Comparison of ENCODE assay signal across 11 mouse cellular contexts in the genomic region with DNA sequence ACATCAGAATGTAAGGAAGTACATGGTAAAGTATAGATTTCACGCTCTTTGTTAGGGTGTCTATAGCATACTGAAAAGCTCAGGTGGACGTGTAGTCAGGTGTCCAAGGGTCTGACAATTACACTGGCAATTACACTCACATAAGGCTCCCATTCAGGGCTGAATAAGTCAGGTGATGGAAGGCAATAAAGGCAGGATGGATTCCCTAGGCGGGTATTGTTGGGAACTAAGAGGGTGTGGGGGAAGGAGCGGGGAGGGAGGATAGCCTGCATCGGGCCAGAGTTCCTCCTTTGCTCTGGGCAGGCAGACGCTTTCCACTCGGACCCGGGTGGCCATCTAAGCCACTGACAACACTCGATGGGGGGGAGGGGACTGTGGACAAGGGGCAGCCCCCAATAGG. TPM values are rescaled to one million over a fixed set of nuclear protein-coding genes. Genes with fewer than 3 reads are reported as not detected.
DNase-seq lines count a peak whose midpoint lies in the region; ATAC-seq lines count a peak whose summit lies in the region.
"Had no signal": no experiment of that assay in that cellular context is flagged by ENCODE, and none has a peak within 500 bp of the region (broad histone marks: within the 10 kb centered on the region; RNA-seq: fewer than 3 reads in every experiment).

No protein-coding gene starts in this region.

- ATAC-seq in embryonic facial prominence, embryonic 11.5 days (replicated peaks; ENCODE audit: insufficient number of reproducible peaks, low FRiP score, low TSS enrichment, low read depth), result peak; percentile 64; the same call in 1 of the 2 replicates
- peak; percentile 53 for ATAC-seq in hindbrain, embryonic 12.5 days (ENCODE audit: low FRiP score)
- ATAC-seq in midbrain, embryonic 14.5 days (ENCODE audit: low FRiP score, low TSS enrichment), result peak; percentile 18; the same call in 1 of the 2 replicates

- H3K4me2 ChIP-seq in embryonic facial prominence, embryonic 11.5 days (ENCODE audit: low read depth, low read length), result no peak overlapping the region
- H3K4me2 ChIP-seq in hindbrain, embryonic 12.5 days (replicated peaks), result peak overlapping the region; percentile 27; the same call in 1 of the 2 replicates
- H3K4me2 ChIP-seq in midbrain, embryonic 14.5 days (ENCODE audit: low read length), result 0 out of 2 replicates have a peak overlapping the region, but pooled peaks have one; percentile 0

- no peak overlapping the region for H3K4me3 ChIP-seq in embryonic facial prominence, embryonic 11.5 days (ENCODE audit: low read depth, low read length)
- H3K4me3 ChIP-seq in hindbrain, embryonic 12.5 days, result no peak overlapping the region
- H3K4me3 ChIP-seq in midbrain, embryonic 14.5 days (replicated peaks; ENCODE audit: low read depth, low read length), result no peak overlapping the region

- H3K4me1 ChIP-seq in embryonic facial prominence, embryonic 11.5 days (ENCODE audit: control insufficient read depth, insufficient read depth, low read length), result no peaks in the 10 kb centered on the region
- peaks cover 13% of the 10 kb centered on the region for H3K4me1 ChIP-seq in hindbrain, embryonic 12.5 days
- peaks cover 13% of the 10 kb centered on the region for H3K4me1 ChIP-seq in midbrain, embryonic 14.5 days (ENCODE audit: control insufficient read depth, insufficient read depth, low read length)

- peak; percentile 45 for DNase-seq in ES-CJ7 (ENCODE audit: low read depth, low spot score)
- no peak for DNase-seq in embryonic facial prominence, embryonic 11.5 days (ENCODE audit: low spot score)
- DNase-seq in midbrain, embryonic 14.5 days, result peak; percentile 25
- DNase-seq in adrenal gland, adult 2 months, result no peak
- no peak for DNase-seq in adrenal gland, postnatal 25 days
- DNase-seq in spleen, adult 18-20 months, result no peak
- DNase-seq in adrenal gland, postnatal 4 days (ENCODE audit: low spot score in 2 of 2), result no peak
- DNase-seq: heart, adult 18-20 months; thymus, postnatal 25 days had no signal

- no peak overlapping the region for H3K27ac ChIP-seq in embryonic facial prominence, embryonic 11.5 days (replicated peaks; ENCODE audit: low read depth, low read length)
- H3K27ac ChIP-seq in hindbrain, embryonic 12.5 days, result peak overlapping the region; percentile 83
- H3K27ac ChIP-seq in midbrain, embryonic 14.5 days (replicated peaks; ENCODE audit: low read depth, low read length), result peak overlapping the region; percentile 14; the same call in 1 of the 2 replicates
- H3K27ac ChIP-seq: macrophage had no signal

- no peaks in the 10 kb centered on the region for H3K9me3 ChIP-seq in embryonic facial prominence, embryonic 11.5 days (replicated peaks; ENCODE audit: control insufficient read depth, low read length)
- H3K9me3 ChIP-seq in hindbrain, embryonic 12.5 days (replicated peaks), result no peaks in the 10 kb centered on the region
- no peaks in the 10 kb centered on the region for H3K9me3 ChIP-seq in midbrain, embryonic 14.5 days (ENCODE audit: control insufficient read depth, low read length)

- 48% methylated on average over 9 of the region's 9 CpGs for WGBS in embryonic facial prominence, embryonic 11.5 days
- 34% methylated on average over 9 of the region's 9 CpGs for WGBS in hindbrain, embryonic 12.5 days
- 17% methylated on average over 9 of the region's 9 CpGs for WGBS in midbrain, embryonic 14.5 days

- H3K27me3 ChIP-seq in embryonic facial prominence, embryonic 11.5 days (ENCODE audit: control insufficient read depth, insufficient read depth, low read length), result no peaks in the 10 kb centered on the region
- no peaks in the 10 kb centered on the region for H3K27me3 ChIP-seq in hindbrain, embryonic 12.5 days
- no peaks in the 10 kb centered on the region for H3K27me3 ChIP-seq in midbrain, embryonic 14.5 days (ENCODE audit: control insufficient read depth, insufficient read depth, low read length)

- H3K9ac ChIP-seq in embryonic facial prominence, embryonic 11.5 days (replicated peaks; ENCODE audit: low read length), result no peak overlapping the region
- H3K9ac ChIP-seq in hindbrain, embryonic 12.5 days, result no peak overlapping the region
- no peak overlapping the region for H3K9ac ChIP-seq in midbrain, embryonic 14.5 days (replicated peaks; ENCODE audit: low read length)

- H3K36me3 ChIP-seq in embryonic facial prominence, embryonic 11.5 days (replicated peaks; ENCODE audit: control insufficient read depth, insufficient read depth, low read depth, low read length), result no peaks in the 10 kb centered on the region
- no peaks in the 10 kb centered on the region for H3K36me3 ChIP-seq in hindbrain, embryonic 12.5 days
- H3K36me3 ChIP-seq in midbrain, embryonic 14.5 days (ENCODE audit: control insufficient read depth, insufficient read depth, low read length), result no peaks in the 10 kb centered on the region

RNA-seq across cellular contexts. Expression of gene Paqr8, which starts 22.4 kb away (rescaled TPM):
- 5.7 and 6.6 TPM in 2 replicates for polyA plus RNA-seq in embryonic facial prominence, embryonic 11.5 days (2014; fragmentation: Nextera tagmentation; extraction: Ambion mirVana)
- 15.6 and 16.4 TPM in 2 replicates for polyA plus RNA-seq in hindbrain, embryonic 12.5 days (2016; fragmentation: Nextera tagmentation; extraction: Ambion mirVana)
- polyA plus RNA-seq in midbrain, embryonic 14.5 days (2014; fragmentation: Nextera tagmentation; extraction: Ambion mirVana), result 25.7 and 26.7 TPM in 2 replicates
- 10 to 100 TPM; 39.7 to 51.8 TPM for total RNA-seq in adrenal gland, adult 2 months (2021)
- 133 and 147 TPM in 2 replicates for polyA plus RNA-seq in adrenal gland, adult 2 months (2012; rRNA removed)
- 35.1 and 54.2 TPM in 2 replicates for total RNA-seq in adrenal gland, postnatal 25 days (2021)
- 10 to 100 TPM; 40.5 to 44.6 TPM for total RNA-seq in adrenal gland, postnatal 4 days (2021)

RNA-seq across cellular contexts. Expression of gene Mcm3, which starts 47.9 kb away (rescaled TPM):
- 219 TPM in 2 replicates for polyA plus RNA-seq in embryonic facial prominence, embryonic 11.5 days (2014; fragmentation: Nextera tagmentation; extraction: Ambion mirVana)
- 80.7 and 88.6 TPM in 2 replicates for polyA plus RNA-seq in hindbrain, embryonic 12.5 days (2016; fragmentation: Nextera tagmentation; extraction: Ambion mirVana)
- 16.6 and 28.3 TPM in 2 replicates for polyA plus RNA-seq in midbrain, embryonic 14.5 days (2014; fragmentation: Nextera tagmentation; extraction: Ambion mirVana)
- total RNA-seq in adrenal gland, adult 2 months (2021), result 10 to 100 TPM; 12.6 to 13.6 TPM
- 4.7 and 6.7 TPM in 2 replicates for polyA plus RNA-seq in adrenal gland, adult 2 months (2012; rRNA removed)
- total RNA-seq in adrenal gland, postnatal 25 days (2021), result 34.5 and 35.1 TPM in 2 replicates
- 10 to 100 TPM; 73.8 to 85.6 TPM for total RNA-seq in adrenal gland, postnatal 4 days (2021)

Comparison
In these comparisons a context has a peak if more than half of its experiments do, and no peak if none do; other contexts are left out.
1. DNase-seq: peak in ES-CJ7 (single experiment) and midbrain, embryonic 14.5 days (single experiment); none in embryonic facial prominence, embryonic 11.5 days (single experiment), adrenal gland, adult 2 months (single experiment), adrenal gland, postnatal 25 days (single experiment), spleen, adult 18-20 months (0 of 2) and adrenal gland, postnatal 4 days (0 of 2).
2. Peak in every context shown above with its lines, with median percentiles within 50 percentile points of each other: ATAC-seq.